Mouse (Mus musculus): ENCODE results near the gene Cyb561. TPM values are rescaled to one million over a fixed set of nuclear protein-coding genes. Genes with fewer than 3 reads are reported as not detected.
A peak's percentile ranks its signal among the peaks of the same experiment; 100 is the strongest.

Gene Cyb561
- total and polyA plus RNA-seq, 3 experiments: 32.8 to 43.9 TPM; not detected in 1

GRCm38 (mm10) chr11:105911592-105912375, 41.4 kb downstream of the Cyb561 start:
- H3K4me3 ChIP-seq (ENCODE audit: control insufficient read depth in 1 of 2, insufficient read depth in 1 of 2, low read depth in 2 of 2, low read length in 2 of 2): no peak overlapping the region
- no peak overlapping the region for H3K27ac ChIP-seq (ENCODE audit: control insufficient read depth, low read depth, low read length)
- TF ChIP-seq USF2 (IDR thresholded peaks at IDR 0.05; ENCODE audit: borderline replicate concordance in 1 of 2, insufficient read depth in 1 of 2, low read depth in 1 of 2, low read length in 2 of 2): no peak
- no peak for TF ChIP-seq MAX (IDR thresholded peaks at IDR 0.05; ENCODE audit: low read length)
- TF ChIP-seq POLR2AphosphoS2 (IDR thresholded peaks at IDR 0.05; ENCODE audit: low read length): no peak
- no peak for TF ChIP-seq TAL1 (IDR thresholded peaks at IDR 0.05; ENCODE audit: low read length)
- TF ChIP-seq ZKSCAN1 (IDR thresholded peaks at IDR 0.05; ENCODE audit: low read depth, low read length): no peak
- TF ChIP-seq E2F4 (IDR thresholded peaks at IDR 0.05; ENCODE audit: borderline replicate concordance, low read depth, low read length): no peak
- no peak for TF ChIP-seq GABPA (IDR thresholded peaks at IDR 0.05; ENCODE audit: low read depth, low read length)
- TF ChIP-seq ETS1 (IDR thresholded peaks at IDR 0.05; ENCODE audit: low read depth, low read length): 0 out of 2 replicates have a peak, but pooled peaks have one; percentile 13
- peak; percentile 84 for TF ChIP-seq JUND (IDR thresholded peaks at IDR 0.05; ENCODE audit: low read depth, low read length)
- TF ChIP-seq MYC (IDR thresholded peaks at IDR 0.05; ENCODE audit: low read depth, low read length): no peak
- TF ChIP-seq EP300 (IDR thresholded peaks at IDR 0.05; ENCODE audit: low read depth in 1 of 2, low read length in 2 of 2): no peak
- peak; percentile 100 for TF ChIP-seq RAD21 (IDR thresholded peaks at IDR 0.05; ENCODE audit: low read depth, low read length)
- peak; percentile 39; the same call in 1 of the 2 replicates for TF ChIP-seq RCOR1 (IDR thresholded peaks at IDR 0.05; ENCODE audit: low read depth, low read length)
- TF ChIP-seq ZNF384 (IDR thresholded peaks at IDR 0.05; ENCODE audit: low read depth, low read length): peak; percentile 48
- TF ChIP-seq SMC3 (IDR thresholded peaks at IDR 0.05; ENCODE audit: low read depth, low read length): peak; percentile 97
- 0 out of 2 replicates have a peak, but pooled peaks have one; percentile 33 for TF ChIP-seq BHLHE40 (IDR thresholded peaks at IDR 0.05; ENCODE audit: borderline replicate concordance, low read depth, low read length)
- TF ChIP-seq MAZ (IDR thresholded peaks at IDR 0.05; ENCODE audit: low read depth, low read length): peak; percentile 64; the same call in 1 of the 2 replicates
- TF ChIP-seq CTCF (IDR thresholded peaks at IDR 0.05 in 2 of 3, conservative IDR thresholded peaks at IDR 0.05 in 1 of 3; ENCODE audit: control insufficient read depth in 1 of 3, insufficient read depth in 1 of 3, low read depth in 2 of 3, low read length in 3 of 3, poor library complexity in 1 of 3, severe bottlenecking in 1 of 3): peak in 2 of 3 experiments; percentile 68 to 83
- TF ChIP-seq NELFE (IDR thresholded peaks at IDR 0.05; ENCODE audit: low read depth, low read length): no peak
- TF ChIP-seq ZC3H11A (IDR thresholded peaks at IDR 0.05; ENCODE audit: low read depth, low read length): peak; percentile 94
- TF ChIP-seq SIN3A (IDR thresholded peaks at IDR 0.05; ENCODE audit: low read length): peak; percentile 61
- H3K27me3 ChIP-seq (ENCODE audit: control insufficient read depth in 1 of 2, insufficient read depth in 2 of 2, low read length in 2 of 2): peaks cover 19 to 36% of the 10 kb centered on the region in 2 experiments
- H3K9ac ChIP-seq (ENCODE audit: control insufficient read depth, low read depth, low read length, poor library complexity, severe bottlenecking): no peak overlapping the region
- H3K36me3 ChIP-seq (ENCODE audit: control insufficient read depth in 1 of 2, insufficient read depth in 2 of 2, low read length in 2 of 2): no peaks in the 10 kb centered on the region
- no peaks in the 10 kb centered on the region for H3K9me3 ChIP-seq (replicated peaks; ENCODE audit: insufficient read depth, low read length)
- peak; percentile 88 for DNase-seq (ENCODE audit: low read depth, low spot score)
- no peaks in the 10 kb centered on the region for H3K79me2 ChIP-seq (ENCODE audit: control insufficient read depth, insufficient read depth, low read length, poor library complexity)
- no peaks in the 10 kb centered on the region for H3K4me1 ChIP-seq (ENCODE audit: control insufficient read depth in 1 of 2, insufficient read depth in 2 of 2, low read length in 2 of 2)
